Mouse (Mus musculus) midbrain, embryonic 15.5 days (tissue): ENCODE data around the gene Adcy5. TPM values are rescaled to one million over a fixed set of nuclear protein-coding genes. Genes with fewer than 3 reads are reported as not detected.

Experiments used
- ATAC-seq: fragments of 200-750 bp; cut with Nextera tagmentation; replicated peaks from 2 replicates; pipeline ENCODE4 v1.8.0; 2017; ENCODE audit warnings: moderate TSS enrichment
- H3K27ac ChIP-seq: fragments of 300-500 bp; sonication (generic); 2 replicates; pipeline ENCODE4 v1.5.1; 2015; ENCODE audit warnings: mild to moderate bottlenecking, inconsistent platforms
- H3K27me3 ChIP-seq: fragments of 300-500 bp; sonication (generic); replicated peaks from 2 replicates; pipeline ENCODE4 v1.6.1; 2015; ENCODE audit warnings: inconsistent platforms
- H3K36me3 ChIP-seq: fragments of 300-500 bp; sonication (generic); replicated peaks from 2 replicates; pipeline ENCODE4 v1.6.1; 2015; ENCODE audit warnings: inconsistent platforms
- H3K4me1 ChIP-seq: fragments of 300-500 bp; sonication (generic); 2 replicates; pipeline ENCODE4 v1.6.1; 2015; ENCODE audit warnings: inconsistent platforms
- H3K4me2 ChIP-seq: fragments of 300-500 bp; sonication (generic); 2 replicates; pipeline ENCODE4 v1.6.1; 2015; ENCODE audit warnings: inconsistent platforms, mild to moderate bottlenecking, moderate library complexity
- H3K4me3 ChIP-seq: fragments of 300-500 bp; sonication (generic); 2 replicates; pipeline ENCODE4 v1.5.1; 2015; ENCODE audit warnings: mild to moderate bottlenecking, inconsistent platforms
- H3K9ac ChIP-seq: fragments of 300-500 bp; sonication (generic); 2 replicates; pipeline ENCODE4 v1.6.1; 2015; ENCODE audit warnings: mild to moderate bottlenecking, inconsistent platforms
- H3K9me3 ChIP-seq: fragments of 300-500 bp; sonication (generic); 2 replicates; pipeline ENCODE4 v1.6.1; 2016; ENCODE audit warnings: inconsistent platforms
- WGBS: fragments of 180-500 bp; shearing (Covaris S2); methylation state at CpG from one replicate; pipeline ENCODE4 v1.1.7; 2015; ENCODE audit warnings: mixed read lengths; 5-methylcytosine and 5-hydroxymethylcytosine counted together
- polyA plus RNA-seq: library from polyadenylated mRNA; unstranded; fragments of >200 nt; fragmentation: Nextera tagmentation; extraction: Ambion mirVana; gene quantifications from 2 replicates; pipeline ENCODE4 v1.2.1, GENCODE M21; 2015

Adcy5 gene
- polyA plus RNA-seq, 1 experiment from 2014 or later = 9.1 TPM

DNA sequence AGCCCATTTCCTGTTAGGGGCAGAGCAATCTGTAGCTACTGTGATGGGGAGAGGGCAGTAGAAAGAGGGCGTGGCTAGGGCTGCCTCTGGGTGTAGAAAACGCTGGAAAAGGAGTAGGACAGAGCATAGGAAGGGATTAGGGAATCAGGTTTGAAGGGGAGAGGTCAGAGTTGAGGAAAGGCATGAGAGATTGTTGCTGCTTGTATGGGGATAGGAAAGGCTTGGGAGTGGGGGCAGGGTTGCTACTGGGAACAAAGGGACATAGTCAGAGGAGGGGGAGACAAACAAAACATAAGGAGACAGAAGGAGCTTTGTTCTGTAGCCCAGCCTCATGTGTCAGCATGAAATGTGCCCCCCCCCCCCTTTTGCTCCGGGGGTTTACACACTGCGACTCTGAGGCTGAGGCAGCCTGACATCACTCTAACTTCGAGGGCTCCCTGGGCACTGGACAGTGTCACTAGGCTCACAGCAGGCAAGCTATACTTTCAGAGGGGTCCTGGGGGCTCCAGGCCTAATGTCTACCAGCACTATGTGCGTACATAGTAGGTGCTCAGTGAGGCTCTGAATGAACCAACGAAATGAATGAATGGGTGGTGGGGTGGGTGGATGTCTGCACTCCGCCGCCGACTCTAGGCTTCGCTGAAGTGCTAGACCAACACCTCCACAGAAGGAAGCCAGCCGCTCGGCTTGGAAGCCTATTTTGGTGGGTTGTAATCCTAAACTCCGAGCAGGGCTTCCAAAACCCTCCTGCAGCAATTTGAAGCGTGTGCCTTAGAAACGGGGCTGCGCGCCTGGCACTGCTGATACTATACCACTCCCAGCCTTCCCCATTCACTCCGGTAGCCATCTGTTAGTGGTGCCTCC is 9.9 kb downstream of the Adcy5 start:
- H3K27ac ChIP-seq = no peak overlapping the region
- H3K36me3 ChIP-seq = no peaks in the 10 kb centered on the region
- 41% methylated on average over 19 of the region's 19 CpGs for WGBS
- H3K27me3 ChIP-seq = no peaks in the 10 kb centered on the region
- H3K4me3 ChIP-seq = no peak overlapping the region
- no peak overlapping the region for H3K9ac ChIP-seq
- ATAC-seq = peak; percentile 37
- H3K9me3 ChIP-seq = no peaks in the 10 kb centered on the region
- peak overlapping the region; percentile 14 for H3K4me2 ChIP-seq
- H3K4me1 ChIP-seq = peaks cover 34% of the 10 kb centered on the region

DNA sequence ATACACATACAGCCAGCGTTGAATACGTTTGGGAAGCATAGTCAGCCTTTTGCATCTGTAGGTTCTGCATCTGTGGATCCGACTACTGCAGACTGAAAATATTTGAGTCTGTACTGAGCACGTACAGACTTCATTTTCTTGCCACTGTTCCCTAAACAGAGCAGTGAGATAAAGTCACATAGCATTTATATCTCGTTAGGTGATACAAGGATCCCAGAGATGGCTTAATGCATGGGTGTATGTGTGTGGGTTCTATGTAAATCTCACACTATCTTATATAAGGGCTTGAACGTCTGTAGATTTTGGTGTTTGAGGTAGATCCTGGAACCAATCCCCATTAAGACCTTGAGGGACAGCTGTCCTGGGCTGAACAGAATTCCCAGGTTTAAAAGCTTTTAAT is 10.7 kb downstream of the Adcy5 start:
- 0 out of 2 replicates have a peak overlapping the region, but pooled peaks have one; percentile 14 for H3K4me2 ChIP-seq
- no peak overlapping the region for H3K4me3 ChIP-seq
- WGBS = 83% methylated on average over 6 of the region's 6 CpGs
- peaks cover 26% of the 10 kb centered on the region for H3K4me1 ChIP-seq
- H3K27ac ChIP-seq = no peak overlapping the region
- H3K27me3 ChIP-seq = no peaks in the 10 kb centered on the region
- no peaks in the 10 kb centered on the region for H3K36me3 ChIP-seq
- no peak overlapping the region for H3K9ac ChIP-seq
- no peaks in the 10 kb centered on the region for H3K9me3 ChIP-seq
- no peak for ATAC-seq

DNA sequence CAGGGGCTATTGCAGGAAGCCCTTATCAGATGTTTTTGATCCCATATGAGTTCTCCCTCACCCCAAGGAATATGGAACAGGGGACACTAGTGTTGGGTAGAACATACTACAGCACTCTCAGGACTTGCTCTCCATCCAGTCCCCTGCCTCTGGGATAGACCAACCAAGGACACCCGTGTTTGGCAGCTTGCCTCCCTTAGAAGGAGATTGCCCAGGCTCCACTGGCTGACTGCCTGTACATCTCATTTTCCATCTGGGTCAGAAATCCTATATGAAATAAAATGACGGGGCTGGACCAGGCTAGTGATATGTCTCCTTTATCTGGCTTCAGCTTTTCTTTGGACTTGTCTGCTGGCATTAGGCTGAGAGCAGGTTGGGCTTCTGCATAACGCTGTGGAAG is 11.1 kb downstream of the Adcy5 start:
- Histone ChIP-seq H3K9ac (no peak overlapping the region), H3K4me1 (peaks cover 22% of the 10 kb centered on the region), H3K27me3 (no peaks in the 10 kb centered on the region), H3K27ac (no peak overlapping the region), H3K4me3 (no peak overlapping the region), H3K36me3 (no peaks in the 10 kb centered on the region), H3K9me3 (no peaks in the 10 kb centered on the region), H3K4me2 (no peak overlapping the region)
- 77% methylated on average over 3 of the region's 3 CpGs for WGBS
- ATAC-seq = no peak

DNA sequence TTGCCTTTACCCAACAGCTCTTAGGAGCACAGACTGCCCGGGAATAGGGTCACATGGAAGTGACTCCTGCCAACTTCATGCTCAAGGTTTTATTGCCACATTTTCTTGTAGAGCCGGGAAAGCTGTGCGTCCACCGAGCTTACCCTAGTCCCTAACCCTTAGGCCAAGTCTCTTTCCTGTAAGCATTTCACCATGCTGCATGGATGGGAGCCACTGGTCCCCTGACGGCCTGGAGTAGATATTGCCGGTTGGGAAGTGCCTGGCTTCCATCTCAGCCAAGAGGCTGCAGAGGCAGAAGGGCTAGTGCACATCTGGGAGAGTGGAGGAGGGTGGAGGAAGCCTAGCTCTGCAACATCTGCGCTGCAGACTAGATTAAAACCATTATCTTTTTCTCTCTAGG is 14.8 kb downstream of the Adcy5 start:
- Histone ChIP-seq H3K4me2 (no peak overlapping the region), H3K27ac (no peak overlapping the region), H3K9ac (no peak overlapping the region), H3K4me3 (no peak overlapping the region), H3K36me3 (no peaks in the 10 kb centered on the region), H3K9me3 (no peaks in the 10 kb centered on the region), H3K27me3 (no peaks in the 10 kb centered on the region), H3K4me1 (peaks cover 12% of the 10 kb centered on the region)
- 85% methylated on average over 7 of the region's 7 CpGs for WGBS
- no peak for ATAC-seq

- H3K9me3 ChIP-seq = no peaks in the 10 kb centered on the region
- no peak overlapping the region for H3K9ac ChIP-seq
- H3K27ac ChIP-seq = no peak overlapping the region
- WGBS = 93% methylated on average over 5 of the region's 5 CpGs
- H3K4me2 ChIP-seq = no peak overlapping the region
- no peaks in the 10 kb centered on the region for H3K27me3 ChIP-seq
- no peak for ATAC-seq
- no peak overlapping the region for H3K4me3 ChIP-seq
- H3K36me3 ChIP-seq = no peaks in the 10 kb centered on the region
- no peaks in the 10 kb centered on the region for H3K4me1 ChIP-seq
Observed at GRCm38 (mm10) chr16:35172195-35172594, 17.5 kb downstream of the Adcy5 start.

GRCm38 (mm10) chr16:35178516-35178915 is 23.8 kb downstream of the Adcy5 start:
- no peaks in the 10 kb centered on the region for H3K27me3 ChIP-seq
- no peak overlapping the region for H3K4me2 ChIP-seq
- no peak overlapping the region for H3K27ac ChIP-seq
- H3K4me1 ChIP-seq = peaks cover 3% of the 10 kb centered on the region; the same call in 1 of the 2 replicates
- no peaks in the 10 kb centered on the region for H3K9me3 ChIP-seq
- ATAC-seq = no peak
- H3K9ac ChIP-seq = no peak overlapping the region
- no peaks in the 10 kb centered on the region for H3K36me3 ChIP-seq
- no peak overlapping the region for H3K4me3 ChIP-seq
- 80% methylated on average over 3 of the region's 3 CpGs for WGBS

GRCm38 (mm10) chr16:35179082-35179481 is 24.4 kb downstream of the Adcy5 start:
- no peak for ATAC-seq
- no peaks in the 10 kb centered on the region for H3K27me3 ChIP-seq
- no peak overlapping the region for H3K4me2 ChIP-seq
- peaks cover 3% of the 10 kb centered on the region; the same call in 1 of the 2 replicates for H3K4me1 ChIP-seq
- H3K9ac ChIP-seq = no peak overlapping the region
- H3K9me3 ChIP-seq = no peaks in the 10 kb centered on the region
- WGBS = 59% methylated on average over 8 of the region's 8 CpGs
- no peak overlapping the region for H3K4me3 ChIP-seq
- H3K27ac ChIP-seq = no peak overlapping the region
- no peaks in the 10 kb centered on the region for H3K36me3 ChIP-seq

GRCm38 (mm10) chr16:35183161-35183560 is 28.5 kb downstream of the Adcy5 start:
- no peaks in the 10 kb centered on the region for H3K27me3 ChIP-seq
- H3K4me1 ChIP-seq = peaks cover 3% of the 10 kb centered on the region; the same call in 1 of the 2 replicates
- no peak overlapping the region for H3K4me2 ChIP-seq
- no peak overlapping the region for H3K27ac ChIP-seq
- no peak for ATAC-seq
- WGBS = 80% methylated on average over 11 of the region's 11 CpGs
- H3K4me3 ChIP-seq = no peak overlapping the region
- H3K9ac ChIP-seq = no peak overlapping the region
- H3K36me3 ChIP-seq = no peaks in the 10 kb centered on the region
- H3K9me3 ChIP-seq = no peaks in the 10 kb centered on the region

DNA sequence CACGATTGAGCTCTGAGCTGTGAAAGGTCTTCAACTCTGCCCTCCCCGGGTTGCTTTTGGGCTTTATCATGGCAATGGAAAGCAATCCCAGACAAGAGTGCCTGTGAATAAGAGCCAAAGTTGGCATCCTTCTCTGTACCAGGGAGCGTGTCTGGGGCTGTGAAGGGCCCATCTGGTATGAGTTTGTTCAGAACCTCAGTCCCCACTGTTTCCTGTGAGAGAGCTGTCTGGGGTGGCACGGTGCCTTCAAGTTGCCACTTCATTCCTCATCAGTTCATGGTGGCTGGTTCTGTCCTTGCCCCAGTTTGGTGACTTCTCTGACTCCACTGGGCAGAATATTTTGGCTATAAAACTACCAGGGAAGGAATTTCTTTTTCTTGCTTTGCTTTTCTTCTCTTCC is 33.4 kb downstream of the Adcy5 start:
- 87% methylated on average over 4 of the region's 4 CpGs for WGBS
- H3K27me3 ChIP-seq = no peaks in the 10 kb centered on the region
- H3K36me3 ChIP-seq = no peaks in the 10 kb centered on the region
- no peaks in the 10 kb centered on the region for H3K9me3 ChIP-seq
- no peaks in the 10 kb centered on the region for H3K4me1 ChIP-seq
- no peak overlapping the region for H3K4me2 ChIP-seq
- no peak overlapping the region for H3K9ac ChIP-seq
- no peak overlapping the region for H3K27ac ChIP-seq
- H3K4me3 ChIP-seq = no peak overlapping the region
- ATAC-seq = no peak

DNA sequence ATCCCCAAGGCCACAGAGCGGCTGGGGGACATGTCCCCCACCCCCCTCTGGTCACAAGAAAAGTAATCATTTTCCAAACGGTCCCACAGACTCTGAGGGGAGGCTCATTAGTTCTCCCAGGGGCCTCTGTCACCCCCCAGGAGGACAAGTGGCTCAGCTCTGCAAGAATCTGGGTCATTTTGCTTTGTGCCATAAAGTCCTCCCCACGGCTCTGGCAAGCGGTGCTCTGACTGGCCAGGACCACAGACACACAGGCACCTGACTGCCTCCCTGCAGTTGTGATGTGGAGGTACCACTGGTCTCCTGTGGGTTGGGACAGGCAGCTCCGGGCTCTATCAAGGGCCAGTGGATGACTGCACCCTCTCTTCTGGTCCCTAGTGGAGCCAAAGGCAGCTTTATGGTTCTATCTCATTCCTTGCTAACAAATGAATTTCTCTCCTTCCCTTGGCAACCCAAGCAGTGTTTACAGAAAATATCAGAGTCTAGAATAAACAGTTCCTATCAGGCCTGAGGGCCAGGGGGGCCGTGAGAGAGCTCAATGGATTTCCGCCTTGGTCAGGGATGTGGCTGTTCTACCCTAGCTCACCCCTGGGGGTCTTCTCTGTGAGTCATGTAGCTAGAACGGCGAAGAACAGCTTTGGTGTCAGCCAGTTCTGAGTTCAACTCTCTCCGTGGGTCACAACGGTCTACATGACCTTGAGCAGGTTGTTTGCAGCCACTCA is 34.9 kb downstream of the Adcy5 start:
- H3K4me2 ChIP-seq = no peak overlapping the region
- H3K9me3 ChIP-seq = no peaks in the 10 kb centered on the region
- no peaks in the 10 kb centered on the region for H3K4me1 ChIP-seq
- no peak for ATAC-seq
- H3K27ac ChIP-seq = no peak overlapping the region
- WGBS = 79% methylated on average over 11 of the region's 11 CpGs
- H3K27me3 ChIP-seq = no peaks in the 10 kb centered on the region
- no peak overlapping the region for H3K4me3 ChIP-seq
- H3K36me3 ChIP-seq = no peaks in the 10 kb centered on the region
- H3K9ac ChIP-seq = no peak overlapping the region

GRCm38 (mm10) chr16:35190777-35191176 is 36.1 kb downstream of the Adcy5 start:
- H3K9me3 ChIP-seq = no peaks in the 10 kb centered on the region
- H3K4me3 ChIP-seq = no peak overlapping the region
- 75% methylated on average over 7 of the region's 7 CpGs for WGBS
- H3K4me1 ChIP-seq = no peaks in the 10 kb centered on the region
- H3K9ac ChIP-seq = no peak overlapping the region
- H3K27me3 ChIP-seq = no peaks in the 10 kb centered on the region
- no peak for ATAC-seq
- H3K4me2 ChIP-seq = no peak overlapping the region
- no peaks in the 10 kb centered on the region for H3K36me3 ChIP-seq
- no peak overlapping the region for H3K27ac ChIP-seq

DNA sequence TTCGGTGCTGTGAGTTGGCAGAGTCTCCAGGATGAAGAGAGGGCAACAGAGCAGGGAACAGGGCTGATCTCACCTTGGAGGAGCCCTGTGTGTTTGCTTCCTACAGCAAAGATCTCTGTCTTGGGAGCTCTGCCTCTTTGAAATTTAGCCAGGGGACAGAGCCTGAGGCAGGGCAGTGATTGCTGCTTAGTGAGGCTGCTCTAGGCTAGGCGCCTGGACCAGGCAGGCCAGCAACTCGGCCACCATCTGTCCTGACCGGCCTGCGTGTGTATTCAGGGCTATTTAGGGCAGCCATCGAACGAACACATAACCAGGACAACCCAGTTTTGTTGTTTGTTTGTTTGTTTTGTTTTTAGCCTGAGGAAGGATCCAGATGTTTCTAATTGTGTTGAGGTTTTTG is 36.6 kb downstream of the Adcy5 start:
- Histone ChIP-seq H3K36me3 (no peaks in the 10 kb centered on the region), H3K27ac (no peak overlapping the region), H3K9ac (no peak overlapping the region), H3K4me1 (no peaks in the 10 kb centered on the region), H3K4me2 (no peak overlapping the region), H3K9me3 (no peaks in the 10 kb centered on the region), H3K27me3 (no peaks in the 10 kb centered on the region), H3K4me3 (no peak overlapping the region)
- no peak for ATAC-seq
- 69% methylated on average over 7 of the region's 7 CpGs for WGBS
